Mouse (Mus musculus): ENCODE data around the gene Epb41.

Epb41 gene

GRCm38 (mm10) chr4:132074933-132075769 is at the start of gene Epb41:
Epb41 (minus strand) TSS chr4:132075321.
- peak; percentile 63 for DNase-seq (ENCODE audit: low read depth, low spot score)

DNA sequence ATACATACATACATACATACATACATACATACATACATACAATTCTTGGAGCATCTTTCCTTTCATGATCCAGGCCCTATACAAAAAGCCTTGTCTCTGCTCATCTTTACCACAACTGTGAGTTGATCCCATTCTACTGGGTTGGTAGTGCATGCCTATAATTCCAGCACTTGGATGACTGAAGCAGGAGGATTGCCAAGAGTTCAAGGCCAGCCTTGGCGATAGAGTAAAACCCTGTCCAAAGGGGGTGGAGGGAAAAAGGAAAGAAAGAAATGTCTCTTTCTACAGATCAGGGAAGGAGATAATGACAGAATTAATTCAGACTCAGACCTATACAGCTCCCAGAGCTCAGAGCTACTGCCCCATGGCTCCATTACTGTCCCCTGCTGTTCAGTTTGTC is 48.0 kb upstream of the Epb41 start:
- no peak for DNase-seq (ENCODE audit: low read depth, low spot score)

GRCm38 (mm10) chr4:132121674-132122073 is 46.6 kb upstream of the Epb41 start:
- DNase-seq (ENCODE audit: low read depth, low spot score), result no peak

DNA sequence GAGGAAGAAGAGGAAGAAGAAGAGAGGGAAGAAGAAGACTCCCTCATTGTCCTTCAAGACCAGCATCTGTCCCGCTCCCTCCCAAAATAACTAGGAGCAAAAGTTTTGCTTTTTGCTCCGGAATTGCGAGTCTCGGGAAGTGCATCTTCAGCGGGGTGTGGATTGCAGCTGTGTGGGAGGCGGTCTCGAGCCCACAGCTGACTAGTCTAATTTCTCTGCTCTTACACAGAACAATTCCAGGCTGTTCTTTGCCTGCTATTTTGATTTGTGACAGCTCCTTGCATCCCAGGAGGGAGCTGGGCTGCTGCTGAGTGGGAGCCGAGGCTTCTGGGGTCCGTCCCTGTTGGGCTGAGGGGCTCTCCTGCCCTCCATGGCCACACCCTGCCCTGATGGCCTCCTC is 44.4 kb upstream of the Epb41 start:
- DNase-seq (ENCODE audit: low read depth, low spot score), result peak; percentile 63

DNA sequence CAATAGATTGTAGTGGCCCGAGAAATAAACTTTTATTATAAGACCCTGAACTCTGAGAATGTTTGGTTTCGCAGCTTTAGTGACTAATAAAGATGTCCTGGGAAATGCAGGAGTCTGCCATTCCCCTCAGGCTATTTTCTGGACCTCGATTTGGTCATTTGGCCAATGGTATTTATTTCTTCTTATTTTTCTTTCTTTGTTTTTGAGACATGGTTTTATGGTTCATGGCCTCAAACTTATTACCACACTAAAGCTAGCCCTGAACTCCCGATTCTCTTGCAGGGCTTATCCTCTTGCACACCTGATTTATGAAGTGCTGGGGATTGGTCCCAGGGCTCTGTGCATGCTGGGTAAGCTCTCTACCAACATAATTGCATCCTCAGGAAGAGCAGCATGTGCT is 41.2 kb upstream of the Epb41 start:
- no peak for DNase-seq (ENCODE audit: low read depth, low spot score)

DNA sequence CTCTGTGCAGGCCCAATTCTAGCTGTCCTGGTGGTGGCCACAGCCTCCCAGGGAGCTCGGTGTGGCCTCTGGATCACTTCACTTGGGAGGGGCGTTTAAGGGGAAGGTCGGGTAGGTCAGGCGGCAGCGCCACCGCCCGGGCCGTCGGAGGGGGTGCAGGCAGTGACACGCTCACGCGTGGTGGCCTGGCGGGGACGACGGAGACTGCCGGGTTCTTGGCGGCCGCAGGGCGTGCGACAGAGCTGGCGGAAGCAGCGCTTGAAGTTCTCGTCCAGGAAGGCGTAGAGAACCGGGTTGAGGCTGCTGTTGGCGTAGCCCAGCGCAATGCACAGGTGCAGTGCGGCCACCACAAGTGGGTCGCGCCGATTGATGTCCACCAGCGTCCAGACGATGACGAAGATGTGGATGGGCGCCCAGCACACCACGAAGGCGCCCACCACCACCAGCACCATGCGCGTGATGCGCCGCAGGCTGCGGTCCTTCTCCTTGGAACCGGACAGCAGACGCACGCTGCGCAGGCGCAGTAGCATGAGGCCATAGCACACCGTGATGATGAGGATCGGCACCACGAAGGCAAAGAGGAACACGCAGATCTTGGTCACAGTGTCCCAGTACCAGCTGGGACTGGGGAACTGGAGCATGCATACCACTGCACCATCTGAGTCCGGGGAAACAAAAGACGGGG is 38.4 kb upstream of the Epb41 start:
- no peak for DNase-seq (ENCODE audit: low read depth, low spot score)

GRCm38 (mm10) chr4:132111227-132111626 is 36.1 kb upstream of the Epb41 start:
- DNase-seq (ENCODE audit: low read depth, low spot score), result no peak

DNA sequence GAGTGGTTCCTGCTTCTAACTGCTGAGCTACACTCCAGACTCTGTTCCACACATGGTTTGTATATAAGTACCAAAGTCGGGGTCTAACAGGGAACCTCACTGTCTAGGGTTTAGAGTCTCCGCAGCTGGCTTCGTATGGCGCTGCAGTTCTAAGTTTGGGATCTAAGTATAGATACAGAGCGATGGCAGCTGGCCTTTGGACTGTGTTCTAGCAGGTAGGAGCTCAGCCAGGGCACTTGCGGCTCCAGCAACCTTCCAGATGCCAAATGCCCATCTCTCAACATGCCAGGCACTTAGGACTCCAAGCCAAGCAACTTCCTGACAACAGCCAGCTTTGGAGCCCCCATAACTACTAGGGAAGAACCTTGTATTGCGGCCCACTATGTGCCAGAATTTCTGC is 33.1 kb upstream of the Epb41 start:
- no peak for DNase-seq (ENCODE audit: low read depth, low spot score)

GRCm38 (mm10) chr4:132101152-132101551 is 26.0 kb upstream of the Epb41 start:
- DNase-seq (ENCODE audit: low read depth, low spot score), result no peak

GRCm38 (mm10) chr4:132099548-132099947 is 24.4 kb upstream of the Epb41 start:
- DNase-seq (ENCODE audit: low read depth, low spot score), result no peak

DNA sequence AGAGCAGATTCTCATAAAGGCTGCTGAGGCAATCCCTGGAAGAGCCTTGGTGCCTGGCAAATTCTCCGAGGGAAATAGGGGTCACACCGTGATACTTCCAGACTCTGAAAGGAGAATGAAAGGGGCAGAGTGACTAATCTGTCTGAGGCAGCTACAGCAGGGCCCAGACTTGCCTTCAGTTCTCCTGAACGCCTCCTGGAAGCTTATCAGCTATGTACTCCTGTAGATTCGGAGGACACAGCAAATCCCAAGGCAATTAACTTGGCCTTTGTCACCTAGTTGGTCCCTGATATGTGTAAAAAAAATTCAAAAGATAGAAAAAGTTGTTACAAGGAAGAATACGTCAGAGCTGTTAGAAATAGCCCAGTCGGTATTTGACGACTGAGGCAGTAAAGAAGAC is 19.9 kb upstream of the Epb41 start:
- DNase-seq (ENCODE audit: low read depth, low spot score), result no peak

DNA sequence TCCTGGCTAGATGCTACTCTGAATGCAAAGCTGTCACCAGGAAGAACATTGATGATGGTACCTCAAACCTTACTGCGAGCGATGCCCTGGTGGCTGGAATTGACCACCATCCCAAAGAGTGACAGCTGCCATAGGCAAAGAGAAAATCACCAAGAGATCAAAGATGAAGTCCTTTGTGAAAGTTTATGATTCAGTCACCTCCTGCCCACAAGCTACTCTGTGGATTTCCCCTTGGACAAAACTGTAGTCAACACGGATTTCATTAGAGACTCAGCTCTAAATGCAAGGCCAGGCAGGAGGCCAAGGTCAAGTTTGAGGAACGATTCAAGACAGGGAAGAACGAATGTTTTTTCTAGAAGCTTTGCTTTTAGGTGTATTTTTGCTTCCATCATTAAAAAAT is 18.8 kb upstream of the Epb41 start:
- DNase-seq (ENCODE audit: low read depth, low spot score), result no peak

- no peak for DNase-seq (ENCODE audit: low read depth, low spot score)
These were observed 18.0 kb upstream of the Epb41 start for GRCm38 (mm10) chr4:132093136-132093535.

DNA sequence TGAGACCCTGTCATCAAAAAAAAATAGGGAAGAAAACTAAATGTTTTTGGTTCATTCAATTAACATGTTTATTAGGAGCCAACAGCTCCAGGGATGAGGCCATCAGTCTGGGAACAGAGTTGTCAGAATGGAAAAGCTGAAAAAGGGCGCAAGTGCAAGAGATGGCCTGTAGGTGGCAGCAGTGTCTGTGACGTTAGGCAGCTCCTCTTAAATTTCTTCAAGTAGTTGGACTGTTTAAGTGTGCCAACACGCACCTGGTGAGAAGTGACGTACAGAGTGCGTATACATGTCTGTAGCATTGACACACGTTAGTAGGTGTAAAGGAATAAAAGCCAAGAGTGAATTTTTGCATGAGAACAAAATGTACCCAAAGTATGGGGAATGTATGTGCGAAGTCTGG is 13.8 kb upstream of the Epb41 start:
- no peak for DNase-seq (ENCODE audit: low read depth, low spot score)

DNA sequence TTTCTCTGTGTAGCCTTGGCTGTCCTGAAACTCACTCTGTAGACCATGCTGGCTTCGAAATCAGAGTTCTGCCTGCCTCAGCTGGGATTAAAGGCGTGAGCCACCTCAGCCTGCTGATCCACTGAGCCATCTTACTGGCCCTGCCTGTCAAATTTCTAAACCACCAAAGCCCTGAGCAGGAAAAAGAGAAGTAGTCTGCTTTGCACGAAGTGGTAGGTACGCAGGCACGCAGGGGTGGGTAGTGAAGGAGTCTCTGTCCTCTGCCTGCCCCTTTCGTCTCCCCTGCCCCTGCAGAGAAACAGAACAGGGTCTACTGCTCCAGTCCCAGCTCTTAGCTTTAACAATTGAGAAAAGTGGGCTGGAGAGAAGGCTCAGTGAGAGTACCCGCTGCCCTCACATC is 10.0 kb upstream of the Epb41 start:
- DNase-seq (ENCODE audit: low read depth, low spot score), result no peak

DNA sequence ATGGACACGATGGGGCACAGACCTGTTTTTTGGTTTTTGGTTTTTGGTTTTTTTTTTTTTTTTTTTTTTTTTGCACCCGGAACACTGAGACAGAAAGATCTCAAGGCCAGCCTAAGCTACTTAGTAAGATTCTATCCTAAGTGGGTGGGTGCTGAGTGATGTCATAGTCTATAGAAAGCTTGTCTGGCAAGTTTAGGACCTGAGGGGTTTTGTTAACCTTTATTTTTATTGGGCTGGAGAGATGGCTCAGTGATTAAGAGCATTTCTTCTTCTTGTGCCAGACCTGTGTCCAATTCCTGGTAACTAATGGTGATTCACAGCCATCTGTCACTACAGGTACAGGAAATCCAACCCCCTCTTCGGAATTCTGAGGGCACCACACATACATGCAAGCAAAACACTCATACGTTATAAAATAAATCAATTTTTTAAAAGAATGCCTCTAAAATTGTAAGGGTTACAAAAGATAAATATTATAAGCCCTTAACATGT is 5.4 kb upstream of the Epb41 start:
- no peak for DNase-seq (ENCODE audit: low read depth, low spot score)

DNA sequence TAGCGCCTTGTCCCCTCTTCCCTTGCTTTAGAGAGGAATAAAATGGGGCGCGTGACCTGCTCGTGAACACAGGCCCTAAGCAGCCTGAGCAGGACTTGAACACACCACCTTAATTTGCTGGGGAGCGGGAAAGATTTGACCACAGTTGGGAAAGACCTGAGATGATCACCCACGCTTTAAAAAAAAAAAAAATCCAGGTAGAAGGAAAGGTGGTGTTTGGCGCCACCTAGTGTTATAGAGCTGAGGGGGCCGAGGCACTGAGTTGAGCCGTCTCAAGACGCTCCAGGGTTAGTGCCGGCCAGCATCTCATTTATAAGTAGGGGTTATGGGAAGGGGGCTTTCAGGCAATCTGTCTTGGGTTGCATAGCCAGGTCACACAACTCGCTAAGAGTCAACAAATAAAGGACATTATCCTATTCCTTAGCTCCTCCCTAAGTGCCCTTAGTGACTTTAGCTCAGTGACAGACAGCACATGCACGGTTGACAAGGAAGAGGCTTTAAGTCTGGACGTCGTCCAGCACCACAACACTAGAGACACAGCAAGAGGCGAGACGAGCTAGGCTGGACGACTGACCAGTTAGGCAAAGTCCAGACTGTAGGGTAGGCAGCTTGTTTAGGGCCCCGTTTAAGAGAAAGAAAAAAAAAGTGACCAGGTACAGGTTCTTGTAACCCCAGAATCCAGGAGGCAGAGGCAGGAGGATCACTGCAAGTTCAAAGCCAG is 4.6 kb upstream of the Epb41 start:
- DNase-seq (ENCODE audit: low read depth, low spot score), result no peak

- DNase-seq (ENCODE audit: low read depth, low spot score), result no peak
These were observed 3.2 kb upstream of the Epb41 start for GRCm38 (mm10) chr4:132078296-132078714.

- no peak for DNase-seq (ENCODE audit: low read depth, low spot score)
These were observed 2.3 kb upstream of the Epb41 start for GRCm38 (mm10) chr4:132077445-132077844.

- no peak for DNase-seq (ENCODE audit: low read depth, low spot score)
These were observed 1.6 kb upstream of the Epb41 start for GRCm38 (mm10) chr4:132076480-132077405.

- DNase-seq (ENCODE audit: low read depth, low spot score), result no peak
These were observed 675 bp upstream of the Epb41 start for GRCm38 (mm10) chr4:132075796-132076195.

Measured in telencephalon, adult 2 months (tissue).